Mouse (Mus musculus) small intestine, adult 2 months (tissue): Measurements from ENCODE around the gene Cpeb2. TPM values are rescaled to one million over a fixed set of nuclear protein-coding genes. Genes with fewer than 3 reads are reported as not detected.

Source experiments
- H3K27ac ChIP-seq: fragments of 200-500 bp; 2 replicates; pipeline ENCODE4 v1.5.1; 2012; ENCODE audit warnings: low read depth, low read length, control low read depth, inconsistent platforms; ENCODE audit not compliant: insufficient read depth
- H3K27me3 ChIP-seq: fragments of 200-500 bp; 2 replicates; pipeline ENCODE4 v1.6.1; 2012; ENCODE audit warnings: mild to moderate bottlenecking, moderate library complexity, low read length, inconsistent platforms; ENCODE audit not compliant: control insufficient read depth, insufficient read depth
- H3K36me3 ChIP-seq: fragments of 200-500 bp; 2 replicates; pipeline ENCODE4 v1.6.1; 2012; ENCODE audit warnings: mild to moderate bottlenecking, low read length, control low read depth, inconsistent platforms; ENCODE audit not compliant: control insufficient read depth, insufficient read depth
- H3K4me1 ChIP-seq: fragments of 200-500 bp; 2 replicates; pipeline ENCODE4 v1.6.1; 2012; ENCODE audit warnings: low read length, inconsistent platforms, mixed read lengths; ENCODE audit not compliant: control insufficient read depth, insufficient read depth, insufficient read length
- H3K4me3 ChIP-seq: fragments of 200-500 bp; 2 replicates; pipeline ENCODE4 v1.5.1; 2012; ENCODE audit warnings: low read depth, mild to moderate bottlenecking, control low read depth, inconsistent platforms, low read length, moderate library complexity
- CTCF ChIP-seq: fragments of 200-500 bp; IDR thresholded peaks from 2 replicates; pipeline ENCODE4 v1.5.1; 2012; ENCODE audit warnings: low read depth, mild to moderate bottlenecking, control low read depth, inconsistent platforms, low read length, moderate library complexity, mixed read lengths; ENCODE audit not compliant: insufficient replicate concordance, insufficient read length; ENCODE audit errors: extremely low read depth
- POLR2A ChIP-seq: fragments of 200-500 bp; IDR thresholded peaks from 2 replicates; pipeline ENCODE4 v1.6.1; 2012; ENCODE audit warnings: low read depth, mild to moderate bottlenecking, control low read depth, inconsistent platforms, low read length, moderate library complexity
- WGBS: fragments of 180-500 bp; shearing (Covaris S2); methylation state at CpG from one replicate; pipeline ENCODE4 v1.1.7; 2018; 5-methylcytosine and 5-hydroxymethylcytosine counted together
- polyA plus RNA-seq: library from polyadenylated mRNA; depleted of rRNA; stranded (reverse); fragments of >200 nt; gene quantifications from 2 replicates; pipeline ENCODE4 v1.2.3, GENCODE M21; 2012

The Cpeb2 gene
- polyA plus RNA-seq, 1 experiment, result 54.3 TPM

- H3K27ac ChIP-seq, result no peak overlapping the region
- H3K36me3 ChIP-seq, result no peaks in the 10 kb centered on the region
- H3K4me3 ChIP-seq, result no peak overlapping the region
- no peak for TF ChIP-seq CTCF
- TF ChIP-seq POLR2A, result no peak
- 78% methylated on average over 4 of the region's 4 CpGs for whole genome bisulfite sequencing
- H3K27me3 ChIP-seq, result no peaks in the 10 kb centered on the region
- H3K4me1 ChIP-seq, result no peaks in the 10 kb centered on the region
Measured at GRCm38 (mm10) chr5:43293136-43293535, 60.2 kb downstream of the Cpeb2 start.

DNA sequence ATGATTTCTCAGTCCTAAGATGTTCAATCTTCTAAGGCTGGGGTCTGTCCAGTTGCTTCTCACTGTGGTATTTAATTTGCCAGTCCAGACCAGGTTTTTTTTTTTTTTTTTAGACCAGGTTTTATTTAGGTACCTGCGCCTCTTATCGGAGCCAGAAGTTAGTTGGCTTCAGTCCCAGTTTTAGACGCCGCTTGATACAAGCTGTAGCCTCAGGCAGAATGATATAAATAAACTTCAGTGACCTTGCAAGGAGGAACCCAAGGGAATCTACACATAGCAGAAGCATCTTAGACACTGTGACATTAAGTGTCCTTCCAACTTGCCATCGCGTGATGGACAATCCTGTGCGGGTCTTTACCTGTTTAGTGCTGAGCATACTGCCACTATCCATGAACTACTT lies 64.5 kb downstream of the Cpeb2 start:
- Histone ChIP-seq H3K36me3 (no peaks in the 10 kb centered on the region), H3K27ac (no peak overlapping the region), H3K27me3 (no peaks in the 10 kb centered on the region), H3K4me1 (no peaks in the 10 kb centered on the region), H3K4me3 (no peak overlapping the region)
- no peak for TF ChIP-seq POLR2A
- no peak for TF ChIP-seq CTCF
- 44% methylated on average over 7 of the region's 7 CpGs for WGBS

DNA sequence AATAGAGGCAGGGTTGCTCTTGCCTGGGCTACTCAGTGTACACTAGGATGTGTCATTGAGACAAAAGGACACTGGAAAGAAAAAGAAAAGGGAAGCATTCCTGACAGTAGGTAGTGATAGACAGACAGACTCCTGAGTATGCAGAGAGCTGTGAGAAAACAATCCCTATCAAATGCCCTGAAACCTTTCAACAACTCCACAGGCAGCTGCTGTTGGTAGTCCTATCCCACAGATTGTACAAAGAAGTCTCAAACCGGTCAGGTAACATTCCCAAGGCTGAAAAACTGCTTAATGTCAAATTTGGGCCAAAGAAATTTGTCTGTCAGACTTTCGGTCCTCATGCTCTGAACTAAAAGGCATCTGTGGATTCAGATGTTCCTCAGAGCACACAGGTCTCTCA lies 66.0 kb downstream of the Cpeb2 start:
- Histone ChIP-seq H3K4me3 (no peak overlapping the region), H3K4me1 (no peaks in the 10 kb centered on the region), H3K27me3 (no peaks in the 10 kb centered on the region), H3K27ac (no peak overlapping the region), H3K36me3 (no peaks in the 10 kb centered on the region)
- 68% methylated on average over 2 of the region's 2 CpGs for whole genome bisulfite sequencing
- no peak for TF ChIP-seq CTCF
- TF ChIP-seq POLR2A, result no peak

GRCm38 (mm10) chr5:43300076-43300475 lies 67.1 kb downstream of the Cpeb2 start:
- Histone ChIP-seq H3K27ac (no peak overlapping the region), H3K4me1 (no peaks in the 10 kb centered on the region), H3K4me3 (no peak overlapping the region), H3K36me3 (no peaks in the 10 kb centered on the region), H3K27me3 (no peaks in the 10 kb centered on the region)
- TF ChIP-seq POLR2A, result no peak
- TF ChIP-seq CTCF, result no peak
- WGBS, result 90% methylated on average over 5 of the region's 5 CpGs

- WGBS, result 25% methylated on average over 3 of the region's 3 CpGs
- no peaks in the 10 kb centered on the region for H3K36me3 ChIP-seq
- H3K27me3 ChIP-seq, result no peaks in the 10 kb centered on the region
- no peak for TF ChIP-seq POLR2A
- TF ChIP-seq CTCF, result no peak
- no peak overlapping the region for H3K27ac ChIP-seq
- H3K4me3 ChIP-seq, result no peak overlapping the region
- H3K4me1 ChIP-seq, result no peaks in the 10 kb centered on the region
Measured at GRCm38 (mm10) chr5:43300979-43301378, 68.0 kb downstream of the Cpeb2 start.

DNA sequence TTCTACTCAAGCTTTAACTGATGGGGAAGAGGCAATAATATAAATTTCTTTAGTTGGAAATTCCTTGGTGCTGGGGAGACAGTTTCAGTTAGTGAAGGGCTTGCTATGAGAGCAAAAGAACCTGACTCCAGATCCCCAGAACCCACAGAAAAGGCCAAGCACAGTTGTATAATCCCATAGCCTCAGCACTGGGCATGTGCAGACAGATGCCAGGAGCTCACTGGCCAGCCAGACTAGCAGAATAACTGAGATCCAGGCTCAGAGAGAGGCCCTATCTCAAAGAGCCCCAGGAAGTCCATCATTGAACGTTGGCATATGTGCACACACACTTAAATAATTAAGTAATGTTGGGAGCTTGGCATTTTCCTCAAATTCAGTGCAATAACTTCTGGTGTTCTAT lies 70.5 kb downstream of the Cpeb2 start:
- no peaks in the 10 kb centered on the region for H3K27me3 ChIP-seq
- 40% methylated on average over 1 of the region's 1 CpGs for WGBS
- TF ChIP-seq POLR2A (no peak), CTCF (no peak)
- no peaks in the 10 kb centered on the region for H3K36me3 ChIP-seq
- no peak overlapping the region for H3K4me3 ChIP-seq
- H3K27ac ChIP-seq, result no peak overlapping the region
- H3K4me1 ChIP-seq, result no peaks in the 10 kb centered on the region

- Histone ChIP-seq H3K4me3 (no peak overlapping the region), H3K4me1 (no peaks in the 10 kb centered on the region), H3K27me3 (no peaks in the 10 kb centered on the region), H3K27ac (no peak overlapping the region), H3K36me3 (no peaks in the 10 kb centered on the region)
- 84% methylated on average over 3 of the region's 3 CpGs for WGBS
- TF ChIP-seq POLR2A (no peak), CTCF (no peak)
Measured at GRCm38 (mm10) chr5:43305449-43305848, 72.5 kb downstream of the Cpeb2 start.

DNA sequence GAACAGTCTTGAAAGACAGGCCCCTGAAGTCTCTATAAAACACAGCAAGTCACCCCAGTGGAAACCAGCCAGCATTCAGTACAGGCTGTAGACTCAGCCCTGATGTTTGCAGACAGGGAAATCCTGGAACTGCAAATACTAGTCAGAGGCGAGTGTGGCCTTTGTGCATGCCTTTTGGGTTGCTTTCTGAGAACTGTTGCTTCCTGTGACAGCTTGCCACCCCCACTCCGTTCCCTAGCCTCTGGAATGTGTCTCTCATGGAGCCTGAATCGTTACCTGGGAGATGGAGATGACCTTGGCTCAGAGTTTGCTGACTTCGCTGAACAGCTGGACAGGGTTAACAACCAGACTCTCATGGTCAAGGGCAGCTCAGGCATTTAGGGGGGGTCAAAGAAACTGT lies 77.0 kb downstream of the Cpeb2 start:
- TF ChIP-seq POLR2A, result no peak
- no peak for TF ChIP-seq CTCF
- Histone ChIP-seq H3K27ac (no peak overlapping the region), H3K4me3 (no peak overlapping the region), H3K27me3 (no peaks in the 10 kb centered on the region), H3K36me3 (no peaks in the 10 kb centered on the region), H3K4me1 (no peaks in the 10 kb centered on the region)
- 17% methylated on average over 4 of the region's 4 CpGs for WGBS
